Mouse (Mus musculus): ENCODE results near the gene Cdk18.
"Not testable (repeated sequence)": the region's sequence is repeated elsewhere in the genome, so short reads cannot be mapped to it uniquely, and the experiment has no call there.

Cdk18 gene

GRCm38 (mm10) chr1:132139416-132139864 lies at the start of gene Cdk18:
TSS of gene Cdk18 (minus strand) at chr1:132139684.
- no peak for DNase-seq (ENCODE audit: low spot score in 2 of 2)

DNA sequence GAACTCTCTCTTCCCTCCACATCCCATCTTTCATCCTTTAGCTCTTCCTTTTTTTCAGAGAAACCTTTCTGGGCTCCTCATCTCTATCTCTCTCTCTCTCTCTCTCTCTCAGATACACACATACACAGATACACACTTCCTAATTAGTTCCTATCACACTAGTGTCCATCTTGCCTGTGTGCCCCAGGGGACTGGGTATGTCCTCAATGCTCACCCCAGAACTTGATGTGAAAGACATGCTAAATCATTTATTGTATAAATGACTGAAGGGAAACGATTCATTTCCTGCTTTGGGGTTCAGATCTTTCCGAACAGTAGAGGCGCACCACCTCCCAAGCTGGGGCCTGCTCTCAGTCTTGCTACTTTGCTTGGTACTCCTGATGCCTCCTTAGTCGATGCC lies 49.7 kb upstream of the Cdk18 start:
- no peak for DNase-seq (ENCODE audit: low spot score in 2 of 2)

- DNase-seq (ENCODE audit: low spot score in 2 of 2) = no peak
These were observed 49.1 kb upstream of the Cdk18 start for GRCm38 (mm10) chr1:132188442-132189066.

DNA sequence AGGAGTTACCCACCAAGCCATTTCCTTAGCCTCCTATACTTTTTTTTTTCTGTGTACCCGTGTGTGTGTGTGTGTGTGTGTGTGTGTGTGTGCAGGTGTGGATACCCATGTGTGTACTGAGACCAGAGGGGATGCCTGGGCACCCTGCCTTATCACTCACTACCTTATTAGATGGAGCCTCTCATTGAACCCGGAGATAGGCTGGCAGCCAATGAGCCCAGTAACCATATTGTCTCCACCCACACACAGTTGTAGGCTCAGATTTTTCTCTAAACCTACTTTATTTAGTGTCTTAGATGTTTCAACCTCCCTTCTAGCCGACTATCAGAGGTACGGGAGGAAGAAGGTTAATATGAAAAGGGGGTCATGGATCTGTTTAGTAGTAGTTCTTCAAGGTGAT lies 46.8 kb upstream of the Cdk18 start:
- no peak for DNase-seq (ENCODE audit: low spot score in 2 of 2)

- no peak for DNase-seq (ENCODE audit: low spot score in 2 of 2)
These were observed 32.1 kb upstream of the Cdk18 start for GRCm38 (mm10) chr1:132171619-132172018.

GRCm38 (mm10) chr1:132170698-132171097 lies 31.2 kb upstream of the Cdk18 start:
- no peak for DNase-seq (ENCODE audit: low spot score in 2 of 2)

GRCm38 (mm10) chr1:132168115-132168767 lies 28.8 kb upstream of the Cdk18 start:
- DNase-seq (ENCODE audit: low spot score in 2 of 2) = no peak

DNA sequence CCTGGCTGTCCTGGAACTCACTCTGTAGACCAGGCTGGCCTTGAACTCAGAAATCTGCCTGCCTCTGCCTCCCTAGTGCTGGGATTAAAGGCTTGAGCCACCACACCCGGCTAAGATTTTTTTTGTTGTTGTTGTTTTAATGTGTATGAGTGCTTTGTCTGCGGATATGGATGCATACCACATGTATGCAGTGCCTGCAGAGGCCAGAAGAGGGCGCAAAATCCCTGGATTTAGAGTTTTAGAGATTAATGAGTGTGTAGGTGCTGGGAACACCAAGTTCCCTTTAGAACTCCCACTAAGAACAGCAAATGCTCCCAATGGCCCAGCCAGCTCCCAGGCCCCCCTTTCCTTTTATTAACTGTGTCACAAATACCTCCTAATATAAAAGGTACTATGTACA lies 26.4 kb upstream of the Cdk18 start:
- peak in 1 of 2 experiments; percentile 31 for DNase-seq (ENCODE audit: low spot score in 2 of 2)

DNA sequence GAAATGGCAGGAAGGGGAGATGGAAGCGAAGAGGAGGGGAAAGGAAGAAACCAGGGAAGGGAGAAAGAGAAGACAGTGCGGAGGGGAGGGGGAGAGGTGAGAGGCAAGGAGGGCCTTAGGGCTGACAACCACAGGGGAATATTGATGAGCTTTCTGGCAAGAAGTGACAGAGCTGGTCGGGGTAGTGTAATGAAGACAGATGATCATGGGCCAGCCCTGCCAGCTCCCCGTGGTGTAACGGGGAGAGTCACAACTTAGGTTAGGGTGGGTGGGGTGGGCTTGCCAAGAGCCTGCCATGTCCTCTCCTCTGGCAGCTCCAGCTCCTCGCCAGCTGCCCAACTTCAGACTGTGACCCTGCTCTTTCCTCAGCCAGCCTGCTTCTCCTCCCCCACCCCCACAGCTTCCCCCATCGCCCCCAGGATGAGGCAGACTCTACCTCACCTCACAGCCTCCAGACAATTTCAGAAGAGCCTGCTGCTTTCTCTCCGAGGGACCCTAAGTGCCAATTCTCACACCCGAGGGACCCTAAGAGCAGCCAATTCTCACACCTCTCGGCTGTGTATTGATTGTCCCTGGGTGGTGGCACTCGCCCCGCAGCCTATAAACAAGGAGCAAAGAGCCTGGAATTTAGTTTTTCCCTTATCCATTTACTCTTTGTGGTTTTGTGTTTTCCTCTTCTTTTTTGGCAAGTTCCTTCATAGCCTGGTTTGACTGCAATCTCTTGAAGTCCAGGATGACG lies 25.5 kb upstream of the Cdk18 start:
- no peak for DNase-seq (ENCODE audit: low spot score in 2 of 2)

GRCm38 (mm10) chr1:132162618-132163017 lies 23.1 kb upstream of the Cdk18 start:
- DNase-seq (ENCODE audit: low spot score in 2 of 2) = not testable (repeated sequence)

GRCm38 (mm10) chr1:132161211-132161880 lies 21.9 kb upstream of the Cdk18 start:
- DNase-seq (ENCODE audit: low spot score in 2 of 2) = no peak

GRCm38 (mm10) chr1:132159681-132160080 lies 20.2 kb upstream of the Cdk18 start:
- no peak for DNase-seq (ENCODE audit: low spot score in 2 of 2)

DNA sequence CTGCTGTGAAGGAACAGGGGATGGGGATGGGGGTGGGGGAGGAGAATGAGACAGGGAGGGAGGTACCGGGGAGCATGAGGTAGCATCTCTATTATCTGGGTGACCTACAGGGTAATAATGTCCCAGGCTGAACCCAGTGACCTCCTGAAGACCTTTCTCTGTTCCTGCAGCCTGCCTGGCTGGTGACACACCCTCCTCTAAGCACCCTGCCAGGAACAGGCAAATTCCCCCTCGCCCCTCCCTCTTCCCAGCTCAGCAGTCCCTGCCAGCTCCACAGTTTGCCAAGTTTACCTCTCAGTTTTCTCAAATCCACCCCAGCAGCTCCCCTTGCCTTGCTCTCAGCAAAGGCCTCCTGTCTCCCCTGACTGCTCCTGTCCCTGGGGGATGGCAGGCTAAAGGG lies 19.3 kb upstream of the Cdk18 start:
- no peak for DNase-seq (ENCODE audit: low spot score in 2 of 2)

DNA sequence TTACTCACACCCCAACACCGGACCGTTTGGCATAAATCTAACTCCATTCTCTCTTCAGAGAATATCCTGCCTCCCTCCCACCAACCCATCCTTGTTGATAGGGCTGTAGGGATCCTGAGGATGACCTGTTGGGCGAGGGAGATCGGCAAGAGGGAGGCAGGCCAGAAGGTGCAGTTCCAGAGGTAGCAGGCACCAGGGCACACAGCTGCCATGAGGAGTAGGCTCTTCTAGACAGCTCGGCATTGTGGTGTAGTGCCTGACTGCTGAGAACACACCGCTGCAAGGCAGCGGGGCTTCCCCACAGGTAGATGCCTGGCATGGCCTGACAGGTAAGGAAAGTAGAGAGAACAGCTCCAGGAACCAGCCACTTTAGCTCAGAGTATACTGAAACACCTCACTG lies 18.3 kb upstream of the Cdk18 start:
- DNase-seq (ENCODE audit: low spot score in 2 of 2) = no peak

- peak; percentile 50 to 85 for DNase-seq (ENCODE audit: low spot score in 2 of 2)
These were observed 17.7 kb upstream of the Cdk18 start for GRCm38 (mm10) chr1:132157016-132157781.

DNA sequence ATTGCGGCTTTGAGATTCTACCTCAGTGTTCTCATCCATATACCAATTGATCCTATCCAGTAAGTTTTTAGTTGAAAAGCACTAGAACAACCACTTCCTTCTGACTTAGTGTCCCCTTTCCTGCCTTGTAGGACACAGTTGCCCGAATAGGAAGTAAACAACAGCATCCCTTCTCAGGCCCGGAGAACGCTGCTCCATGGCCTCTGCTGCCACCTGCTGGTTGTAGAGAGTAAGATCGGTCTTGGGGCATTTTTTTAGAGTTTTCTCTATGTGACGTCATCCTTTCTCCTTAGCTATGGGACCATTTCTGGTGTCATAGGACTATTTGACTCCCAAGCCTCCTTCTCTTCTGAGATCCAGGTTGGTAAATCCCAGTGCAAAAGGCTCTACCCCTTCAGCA lies 16.3 kb upstream of the Cdk18 start:
- peak; percentile 60 to 89 for DNase-seq (ENCODE audit: low spot score in 2 of 2)

GRCm38 (mm10) chr1:132153691-132154090 lies 14.2 kb upstream of the Cdk18 start:
- DNase-seq (ENCODE audit: low spot score in 2 of 2) = no peak

- DNase-seq (ENCODE audit: low spot score in 2 of 2) = no peak
These were observed 13.7 kb upstream of the Cdk18 start for GRCm38 (mm10) chr1:132153086-132153690.

GRCm38 (mm10) chr1:132151908-132152307 lies 12.4 kb upstream of the Cdk18 start:
- DNase-seq (ENCODE audit: low spot score in 2 of 2) = no peak

DNA sequence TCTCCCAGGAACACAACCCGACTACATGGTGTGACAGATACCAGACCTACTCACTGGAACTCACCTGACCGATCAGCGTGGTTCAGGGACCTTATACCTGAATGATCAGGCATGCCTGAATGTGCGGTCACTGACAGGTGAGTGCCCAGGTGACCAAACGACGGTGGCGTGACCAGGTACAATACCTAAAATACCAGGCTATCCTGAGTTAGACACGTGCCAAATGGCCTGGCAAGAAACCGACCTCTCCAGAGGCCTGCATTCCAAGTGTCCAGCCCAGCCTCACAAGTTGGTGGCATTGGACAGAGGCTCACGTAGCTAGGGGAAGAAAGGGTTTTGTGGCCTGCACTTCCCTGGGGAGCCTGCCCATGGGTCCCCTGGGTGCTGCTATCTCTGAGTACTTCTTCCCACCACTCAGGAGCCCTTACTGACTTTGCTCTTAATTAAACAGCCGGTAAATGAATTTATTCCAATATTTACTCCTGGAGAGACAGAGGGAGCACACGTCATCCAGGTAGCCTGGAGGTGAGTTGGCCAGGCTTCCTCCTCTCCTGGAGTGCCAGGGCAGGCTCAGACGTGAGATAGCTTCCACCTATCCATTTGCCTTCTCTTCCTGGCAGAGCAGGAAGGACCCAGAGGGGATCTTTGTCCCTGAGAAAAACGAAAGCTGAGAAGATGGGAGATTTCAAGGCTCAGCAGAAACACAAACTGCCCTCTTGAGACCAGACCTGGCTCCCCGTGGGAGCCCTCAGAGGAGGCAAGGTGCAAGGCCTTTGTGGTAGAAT lies 11.5 kb upstream of the Cdk18 start:
- no peak for DNase-seq (ENCODE audit: low spot score in 2 of 2)

Measured in thymus, postnatal 10 days (tissue).